Mouse (Mus musculus) heart, postnatal 0 days (tissue): ENCODE measurements around the gene Fzd5. TPM values are rescaled to one million over a fixed set of nuclear protein-coding genes. Genes with fewer than 3 reads are reported as not detected.

Experiments used
- ATAC-seq: fragments of 200-750 bp; cut with Nextera tagmentation; 2 replicates; pipeline ENCODE4 v1.8.0; 2017; ENCODE audit warnings: low read depth, moderate number of reproducible peaks, moderate library complexity; ENCODE audit not compliant: insufficient read depth
- DNase-seq: peaks from one replicate; pipeline ENCODE4 v3.0.0-alpha.2; 2016; ENCODE audit warnings: low spot score
- H3K27ac ChIP-seq: fragments of 300-500 bp; sonication (generic); 2 replicates; pipeline ENCODE4 v1.5.1; 2014; ENCODE audit warnings: low read depth, mild to moderate bottlenecking
- H3K27me3 ChIP-seq: fragments of 300-500 bp; sonication (generic); 2 replicates; pipeline ENCODE4 v1.6.1; 2014; ENCODE audit warnings: low read length, mixed read lengths; ENCODE audit not compliant: control insufficient read depth, insufficient read depth
- H3K36me3 ChIP-seq: fragments of 300-500 bp; sonication (generic); replicated peaks from 2 replicates; pipeline ENCODE4 v1.6.1; 2014; ENCODE audit warnings: low read length, mixed read lengths; ENCODE audit not compliant: control insufficient read depth, insufficient read depth
- H3K4me1 ChIP-seq: fragments of 300-500 bp; sonication (generic); 2 replicates; pipeline ENCODE4 v1.6.1; 2014; ENCODE audit warnings: antibody characterized with exemption; ENCODE audit not compliant: control insufficient read depth, insufficient read depth
- H3K4me2 ChIP-seq: fragments of 300-500 bp; sonication (generic); 2 replicates; pipeline ENCODE4 v1.6.1; 2014; ENCODE audit warnings: low read depth, mild to moderate bottlenecking, low read length, moderate library complexity
- H3K4me3 ChIP-seq: fragments of 300-500 bp; sonication (generic); 2 replicates; pipeline ENCODE4 v1.5.1; 2014; ENCODE audit warnings: low read depth, low read length
- H3K9ac ChIP-seq: fragments of 300-500 bp; sonication (generic); replicated peaks from 2 replicates; pipeline ENCODE4 v1.6.1; 2014; ENCODE audit warnings: low read depth, low read length, mixed read lengths
- H3K9me3 ChIP-seq: fragments of 300-500 bp; sonication (generic); replicated peaks from 2 replicates; pipeline ENCODE4 v1.6.1; 2016; ENCODE audit warnings: low read length; ENCODE audit not compliant: control insufficient read depth
- CTCF ChIP-seq: IDR thresholded peaks from 2 replicates; pipeline ENCODE4 v1.5.1; 2016; ENCODE audit warnings: antibody characterized with exemption, control low read depth, low read depth
- EP300 ChIP-seq: IDR thresholded peaks from 2 replicates; pipeline ENCODE4 v1.6.1; 2016; ENCODE audit warnings: antibody characterized with exemption, low read depth
- WGBS: fragments of 180-500 bp; shearing (Covaris S2); extraction: QIAGEN DNeasy Blood & Tissue Kit; methylation state at CpG from one replicate; pipeline ENCODE4 v1.1.7; 2014; 5-methylcytosine and 5-hydroxymethylcytosine counted together
- polyA plus RNA-seq: library from polyadenylated mRNA; unstranded; fragments of >200 nt; fragmentation: Nextera tagmentation; extraction: Ambion mirVana; gene quantifications from 2 replicates; pipeline ENCODE4 v1.2.1, GENCODE M21; 2015
- total RNA-seq: library from RNA; depleted of rRNA; stranded (reverse); fragments of >200 nt; gene quantifications from 2 replicates; pipeline ENCODE4 v1.2.3, GENCODE M21; 2014; ENCODE audit warnings: low replicate concordance

Fzd5 gene
- total and polyA plus RNA-seq, 2 experiments from 2014 or later, result 1.4 to 6.0 TPM

GRCm38 (mm10) chr1:64753668-64754067 is 16.1 kb upstream of the Fzd5 start:
- Histone ChIP-seq H3K36me3 (no peaks in the 10 kb centered on the region), H3K4me2 (no peak overlapping the region), H3K27ac (no peak overlapping the region), H3K9me3 (no peaks in the 10 kb centered on the region), H3K4me1 (peaks cover 9% of the 10 kb centered on the region), H3K4me3 (no peak overlapping the region), H3K27me3 (no peaks in the 10 kb centered on the region), H3K9ac (no peak overlapping the region)
- DNase-seq (no peak), ATAC-seq (no peak)
- WGBS, result 69% methylated on average over 7 of the region's 7 CpGs
- TF ChIP-seq EP300, result no peak
- no peak for TF ChIP-seq CTCF

GRCm38 (mm10) chr1:64753109-64753508 is 15.6 kb upstream of the Fzd5 start:
- DNase-seq (peak; percentile 27), ATAC-seq (peak; percentile 55; the same call in 1 of the 2 replicates)
- Histone ChIP-seq H3K4me2 (no peak overlapping the region), H3K27me3 (no peaks in the 10 kb centered on the region), H3K4me1 (peaks cover 9% of the 10 kb centered on the region), H3K4me3 (no peak overlapping the region), H3K9me3 (no peaks in the 10 kb centered on the region), H3K9ac (no peak overlapping the region), H3K27ac (no peak overlapping the region), H3K36me3 (no peaks in the 10 kb centered on the region)
- WGBS, result 72% methylated on average over 8 of the region's 8 CpGs
- TF ChIP-seq CTCF (no peak), EP300 (no peak)

GRCm38 (mm10) chr1:64744616-64745015 is 7.1 kb upstream of the Fzd5 start:
- ATAC-seq, result no peak
- no peak for TF ChIP-seq EP300
- TF ChIP-seq CTCF, result no peak
- Histone ChIP-seq H3K36me3 (no peaks in the 10 kb centered on the region), H3K4me2 (no peak overlapping the region), H3K4me1 (no peaks in the 10 kb centered on the region), H3K27me3 (no peaks in the 10 kb centered on the region), H3K9me3 (no peaks in the 10 kb centered on the region), H3K9ac (no peak overlapping the region), H3K4me3 (no peak overlapping the region), H3K27ac (no peak overlapping the region)
- DNase-seq, result no peak

DNA sequence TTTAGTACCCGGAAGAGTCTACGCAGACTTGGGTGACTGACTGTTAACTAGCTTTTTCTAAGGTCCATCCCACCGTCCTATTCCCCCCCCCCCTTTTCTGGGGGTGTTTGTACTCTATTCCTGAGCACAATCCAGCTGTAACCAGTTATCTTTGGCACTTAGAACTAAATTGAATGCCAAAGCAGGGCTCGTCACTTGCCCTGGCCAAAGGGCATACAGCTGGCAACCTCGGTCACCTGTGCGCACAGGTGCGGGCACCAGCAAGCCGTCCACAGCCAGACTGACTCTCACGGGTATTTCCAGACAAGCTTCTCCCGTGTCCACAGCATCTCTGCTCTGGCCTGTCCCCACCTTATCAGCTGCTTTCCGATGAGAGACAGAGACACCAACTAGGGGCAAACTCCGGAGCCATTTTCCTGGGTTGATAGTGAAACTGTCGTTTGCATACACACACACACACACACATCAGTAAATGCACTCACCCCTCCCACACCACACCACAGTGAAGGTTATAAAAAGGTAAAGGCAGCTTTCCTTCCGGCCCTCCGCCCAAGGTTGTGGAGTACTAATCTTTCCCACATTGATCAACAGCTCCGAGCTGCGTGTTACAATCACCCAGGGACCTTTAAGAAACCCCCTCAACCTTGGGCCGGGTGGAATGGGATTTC is 5.3 kb upstream of the Fzd5 start:
- ATAC-seq (no peak), DNase-seq (no peak)
- no peaks in the 10 kb centered on the region for H3K9me3 ChIP-seq
- no peak overlapping the region for H3K4me2 ChIP-seq
- H3K4me1 ChIP-seq, result no peaks in the 10 kb centered on the region
- H3K27ac ChIP-seq, result no peak overlapping the region
- no peak overlapping the region for H3K9ac ChIP-seq
- no peaks in the 10 kb centered on the region for H3K27me3 ChIP-seq
- no peak overlapping the region for H3K4me3 ChIP-seq
- H3K36me3 ChIP-seq, result no peaks in the 10 kb centered on the region
- TF ChIP-seq CTCF (no peak), EP300 (no peak)
- WGBS, result 59% methylated on average over 18 of the region's 18 CpGs

- no peaks in the 10 kb centered on the region for H3K9me3 ChIP-seq
- peak overlapping the region; percentile 81 for H3K4me2 ChIP-seq
- peak overlapping the region; percentile 72 for H3K4me3 ChIP-seq
- DNase-seq (peak; percentile 65), ATAC-seq (no peak)
- H3K36me3 ChIP-seq, result no peaks in the 10 kb centered on the region
- peak overlapping the region; percentile 17 for H3K9ac ChIP-seq
- WGBS, result under 1% methylated on average over 14 of the region's 14 CpGs
- peaks cover 23% of the 10 kb centered on the region for H3K4me1 ChIP-seq
- no peaks in the 10 kb centered on the region for H3K27me3 ChIP-seq
- H3K27ac ChIP-seq, result peak overlapping the region; percentile 87
- TF ChIP-seq EP300, result no peak
- TF ChIP-seq CTCF, result peak; percentile 19; the same call in 1 of the 2 replicates
These were observed 1.1 kb upstream of the Fzd5 start for GRCm38 (mm10) chr1:64738661-64739082.

DNA sequence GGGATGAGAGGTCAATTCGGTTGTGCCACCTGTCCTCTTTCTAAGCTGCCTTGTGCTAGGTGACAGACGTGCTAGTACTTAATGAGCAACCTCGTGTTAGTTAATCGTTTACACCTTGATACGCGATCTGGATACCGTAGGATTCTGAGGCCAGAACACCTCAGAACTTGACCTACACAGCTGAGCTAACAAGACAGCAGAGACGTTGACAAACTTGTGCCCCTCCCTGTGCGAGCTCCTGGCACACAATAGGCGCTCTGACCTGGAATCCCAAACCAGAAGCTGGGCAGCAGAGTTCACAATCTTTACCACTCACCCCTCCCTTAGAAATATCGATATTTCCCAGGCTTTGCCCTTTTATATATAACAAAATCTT is 617 bp upstream of the Fzd5 start:
- Histone ChIP-seq H3K4me3 (peak overlapping the region; percentile 72), H3K4me2 (peak overlapping the region; percentile 81), H3K27ac (peak overlapping the region; percentile 87), H3K4me1 (peaks cover 23% of the 10 kb centered on the region), H3K36me3 (no peaks in the 10 kb centered on the region), H3K9ac (peak overlapping the region; percentile 17), H3K27me3 (no peaks in the 10 kb centered on the region), H3K9me3 (no peaks in the 10 kb centered on the region)
- DNase-seq (peak; percentile 20), ATAC-seq (no peak)
- WGBS, result 0% methylated on average over 11 of the region's 11 CpGs
- TF ChIP-seq EP300 (no peak), CTCF (no peak)
